Mouse (Mus musculus) forebrain, embryonic 14.5 days (tissue): ENCODE results near the gene Evi5l. TPM values are rescaled to one million over a fixed set of nuclear protein-coding genes. Genes with fewer than 3 reads are reported as not detected.

Experiments used
- ATAC-seq: fragments of 200-750 bp; cut with Nextera tagmentation; 2 replicates; pipeline ENCODE4 v1.8.0; 2017; ENCODE audit warnings: mild to moderate bottlenecking, moderate library complexity
- DNase-seq: peaks from one replicate; pipeline ENCODE4 v3.0.0-alpha.2; 2015; ENCODE audit warnings: low spot score
- H3K27ac ChIP-seq: fragments of 300-500 bp; sonication (generic); 2 replicates; pipeline ENCODE4 v1.5.1; 2014; ENCODE audit warnings: low read depth, mild to moderate bottlenecking, control low read depth, low read length, moderate library complexity
- H3K27me3 ChIP-seq: fragments of 300-500 bp; sonication (generic); replicated peaks from 2 replicates; pipeline ENCODE4 v1.6.1; 2014; ENCODE audit warnings: low read length, control low read depth, mixed read lengths; ENCODE audit not compliant: control insufficient read depth, insufficient read depth
- H3K36me3 ChIP-seq: fragments of 300-500 bp; sonication (generic); 2 replicates; pipeline ENCODE4 v1.6.1; 2014; ENCODE audit warnings: low read length, control low read depth; ENCODE audit not compliant: control insufficient read depth, insufficient read depth
- H3K4me1 ChIP-seq: fragments of 300-500 bp; sonication (generic); 2 replicates; pipeline ENCODE4 v1.6.1; 2014; ENCODE audit warnings: antibody characterized with exemption, low read length, control low read depth; ENCODE audit not compliant: control insufficient read depth, insufficient read depth
- H3K4me2 ChIP-seq: fragments of 300-500 bp; sonication (generic); 2 replicates; pipeline ENCODE4 v1.6.1; 2014; ENCODE audit warnings: mild to moderate bottlenecking, control low read depth, low read length
- H3K4me3 ChIP-seq: fragments of 300-500 bp; sonication (generic); 2 replicates; pipeline ENCODE4 v1.5.1; 2014; ENCODE audit warnings: low read depth, low read length, control low read depth
- H3K9ac ChIP-seq: fragments of 300-500 bp; sonication (generic); 2 replicates; pipeline ENCODE4 v1.6.1; 2014; ENCODE audit warnings: mild to moderate bottlenecking, low read length, control low read depth, moderate library complexity
- H3K9me3 ChIP-seq: fragments of 300-500 bp; sonication (generic); replicated peaks from 2 replicates; pipeline ENCODE4 v1.6.1; 2016; ENCODE audit warnings: low read length, control low read depth, mixed read lengths; ENCODE audit not compliant: control insufficient read depth
- WGBS: fragments of 180-500 bp; shearing (Covaris S2); extraction: QIAGEN DNeasy Blood & Tissue Kit; methylation state at CpG from one replicate; pipeline ENCODE4 v1.1.7; 2014; 5-methylcytosine and 5-hydroxymethylcytosine counted together
- polyA plus RNA-seq: library from polyadenylated mRNA; unstranded; fragments of >200 nt; fragmentation: Nextera tagmentation; extraction: Ambion mirVana; gene quantifications from 2 replicates; pipeline ENCODE4 v1.2.1, GENCODE M21; 2014

Gene Evi5l
- polyA plus RNA-seq, 1 experiment from 2014 or later = 45.9 TPM

DNA sequence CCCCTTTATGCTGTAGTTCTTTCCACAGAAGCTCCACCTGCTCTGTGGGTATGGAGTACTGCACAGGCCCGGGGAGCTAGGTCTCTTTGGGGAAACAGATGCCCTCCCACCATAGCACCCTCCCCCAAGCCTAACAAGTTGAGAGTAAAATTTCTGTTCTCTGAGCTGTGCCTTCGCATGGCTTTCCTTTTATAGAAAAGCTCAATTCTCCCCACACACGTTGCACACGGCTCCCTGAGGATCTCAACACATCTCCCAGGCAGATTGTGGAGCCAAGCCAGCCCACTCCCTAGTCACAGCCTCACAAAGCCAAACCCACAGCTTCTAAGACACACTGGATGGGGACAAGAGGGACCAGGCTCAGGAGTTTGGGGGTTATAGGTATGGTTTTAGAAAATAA is 90.5 kb downstream of the Evi5l start:
- Histone ChIP-seq H3K27me3 (no peaks in the 10 kb centered on the region), H3K4me1 (peaks cover 25% of the 10 kb centered on the region), H3K9ac (peak overlapping the region; percentile 96), H3K4me3 (peak overlapping the region; percentile 93), H3K4me2 (peak overlapping the region; percentile 74), H3K27ac (peak overlapping the region; percentile 97; the same call in 1 of the 2 replicates), H3K36me3 (peaks cover 55% of the 10 kb centered on the region), H3K9me3 (no peaks in the 10 kb centered on the region)
- WGBS = 48% methylated on average over 4 of the region's 4 CpGs
- DNase-seq = peak; percentile 46
- ATAC-seq = no peak

DNA sequence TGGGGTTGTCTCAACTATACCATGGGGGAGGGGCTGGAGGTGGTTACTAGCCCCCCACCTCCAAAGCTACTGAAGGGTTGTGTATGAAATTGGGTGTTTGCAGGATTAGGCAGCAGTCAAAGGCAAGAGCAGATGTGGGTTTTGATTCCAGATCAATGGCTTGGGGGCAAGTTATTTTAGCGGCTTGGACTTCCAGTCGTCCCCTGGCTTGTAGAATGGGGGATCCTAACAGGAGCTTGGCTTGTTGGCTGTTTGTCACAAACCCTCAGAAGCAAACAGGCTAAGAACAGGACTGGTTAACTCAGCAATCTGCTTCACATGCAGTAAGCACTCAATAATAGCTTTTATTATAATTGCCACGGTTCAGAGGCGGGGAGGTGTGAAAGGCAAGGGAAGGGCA is 91.0 kb downstream of the Evi5l start:
- peaks cover 60% of the 10 kb centered on the region for H3K36me3 ChIP-seq
- peaks cover 25% of the 10 kb centered on the region for H3K4me1 ChIP-seq
- whole genome bisulfite sequencing = 70% methylated on average over 4 of the region's 4 CpGs
- no peaks in the 10 kb centered on the region for H3K27me3 ChIP-seq
- peak overlapping the region; percentile 93 for H3K4me3 ChIP-seq
- peak overlapping the region; percentile 74 for H3K4me2 ChIP-seq
- no peak for ATAC-seq
- no peak for DNase-seq
- H3K27ac ChIP-seq = peak overlapping the region; percentile 97
- peak overlapping the region; percentile 96 for H3K9ac ChIP-seq
- H3K9me3 ChIP-seq = no peaks in the 10 kb centered on the region

DNA sequence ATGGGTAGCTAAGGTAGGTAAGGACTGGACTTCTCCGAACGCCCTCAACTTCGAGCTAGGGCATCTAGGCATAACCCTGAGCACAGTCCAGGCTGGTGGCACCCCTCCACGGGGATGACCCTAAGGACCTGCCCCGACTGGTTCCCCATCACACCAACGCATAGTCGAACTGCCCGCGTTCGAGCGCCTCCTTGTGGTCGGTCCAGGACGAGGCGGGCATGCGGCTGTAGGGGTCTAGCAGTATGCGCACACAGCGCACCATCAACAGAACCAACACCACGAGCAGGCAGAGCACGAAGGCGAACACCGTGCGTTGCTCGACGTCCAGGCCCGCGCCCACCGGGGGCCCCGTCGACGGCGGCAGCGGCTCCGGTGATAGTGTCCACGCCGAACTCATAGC is 91.9 kb downstream of the Evi5l start:
- ATAC-seq (peak; percentile 71), DNase-seq (peak; percentile 84)
- H3K27me3 ChIP-seq = no peaks in the 10 kb centered on the region
- H3K27ac ChIP-seq = peak overlapping the region; percentile 97
- 2% methylated on average over 35 of the region's 35 CpGs for WGBS
- peak overlapping the region; percentile 96 for H3K9ac ChIP-seq
- H3K4me3 ChIP-seq = peak overlapping the region; percentile 93
- peaks cover 25% of the 10 kb centered on the region for H3K4me1 ChIP-seq
- peak overlapping the region; percentile 74 for H3K4me2 ChIP-seq
- H3K36me3 ChIP-seq = peaks cover 68% of the 10 kb centered on the region
- H3K9me3 ChIP-seq = no peaks in the 10 kb centered on the region

DNA sequence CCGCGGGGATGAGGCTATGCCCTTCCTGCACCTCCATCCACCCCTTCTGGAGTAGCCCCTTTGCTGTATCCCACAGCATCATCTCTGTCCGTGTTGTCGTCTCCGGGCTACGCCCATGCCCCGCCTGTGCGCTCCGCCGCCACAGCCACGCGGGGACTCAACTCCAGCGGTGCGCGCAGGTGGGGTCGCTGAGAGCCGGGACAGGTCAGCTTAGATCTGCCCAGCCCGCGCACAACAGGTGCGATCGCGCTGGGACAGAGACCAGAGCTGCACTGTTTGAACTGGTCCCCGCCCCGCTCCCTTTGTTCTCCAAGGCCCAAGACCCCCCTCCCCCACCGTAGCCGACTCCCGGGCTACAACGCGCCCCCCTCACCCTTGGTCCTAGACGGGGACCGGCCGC is 92.3 kb downstream of the Evi5l start:
- peak overlapping the region; percentile 96 for H3K9ac ChIP-seq
- peak overlapping the region; percentile 93 for H3K4me3 ChIP-seq
- WGBS = under 1% methylated on average over 31 of the region's 32 CpGs
- peak overlapping the region; percentile 74 for H3K4me2 ChIP-seq
- H3K36me3 ChIP-seq = peaks cover 72% of the 10 kb centered on the region
- peak; percentile 75 for ATAC-seq
- H3K9me3 ChIP-seq = no peaks in the 10 kb centered on the region
- no peak for DNase-seq
- H3K4me1 ChIP-seq = peaks cover 25% of the 10 kb centered on the region
- H3K27me3 ChIP-seq = no peaks in the 10 kb centered on the region
- peak overlapping the region; percentile 97 for H3K27ac ChIP-seq

DNA sequence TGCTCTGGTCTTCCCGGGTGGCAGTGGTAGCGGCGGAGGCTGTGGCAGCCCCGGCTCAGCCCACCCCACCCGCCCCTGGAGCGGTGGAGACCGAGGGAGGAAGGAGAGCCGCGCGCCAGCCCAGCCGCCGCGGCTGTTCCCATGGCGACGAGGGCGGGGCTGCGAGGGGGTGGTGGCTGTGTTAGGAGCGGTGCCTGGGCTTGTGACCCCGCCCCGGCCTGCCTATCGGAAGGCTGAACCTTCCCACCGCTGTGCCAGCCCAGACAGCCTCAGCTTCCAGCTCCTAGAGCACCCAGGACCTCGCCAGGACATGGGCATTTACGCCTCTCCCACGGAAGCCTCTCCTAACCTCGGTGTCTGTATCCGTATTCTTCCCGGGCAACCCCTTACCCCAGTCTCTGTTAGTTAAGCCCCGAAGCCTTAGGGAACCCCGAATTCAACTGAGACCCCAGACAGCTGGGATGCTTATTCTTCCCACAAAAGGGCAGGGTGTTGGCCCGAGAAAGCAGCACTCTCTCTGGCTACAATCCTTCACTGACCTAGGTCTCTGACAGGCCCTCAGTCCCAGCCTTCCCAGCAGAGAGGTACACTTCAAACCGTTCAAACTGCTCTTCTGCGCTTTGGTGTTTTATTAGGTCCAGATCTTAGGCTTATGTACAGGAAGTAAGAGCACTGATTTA is 92.9 kb downstream of the Evi5l start, which contains the start of gene Ctxn1:
Gene Ctxn1, minus strand, starts transcription at position 150 of the 680 bp plus-strand sequence.
- Histone ChIP-seq H3K4me2 (peak within 1 kb of the TSS; percentile 74), H3K27ac (peak within 1 kb of the TSS; percentile 97), H3K4me1 (peaks cover 20% of the 10 kb centered on the region), H3K36me3 (peaks cover 78% of the 10 kb centered on the region), H3K27me3 (no peaks in the 10 kb centered on the region), H3K9me3 (no peaks in the 10 kb centered on the region), H3K4me3 (peak within 1 kb of the TSS; percentile 93), H3K9ac (peak within 1 kb of the TSS; percentile 96)
- ATAC-seq (peak; percentile 92), DNase-seq (peak; percentile 95)
- 7% methylated on average over 32 of the region's 33 CpGs for WGBS

DNA sequence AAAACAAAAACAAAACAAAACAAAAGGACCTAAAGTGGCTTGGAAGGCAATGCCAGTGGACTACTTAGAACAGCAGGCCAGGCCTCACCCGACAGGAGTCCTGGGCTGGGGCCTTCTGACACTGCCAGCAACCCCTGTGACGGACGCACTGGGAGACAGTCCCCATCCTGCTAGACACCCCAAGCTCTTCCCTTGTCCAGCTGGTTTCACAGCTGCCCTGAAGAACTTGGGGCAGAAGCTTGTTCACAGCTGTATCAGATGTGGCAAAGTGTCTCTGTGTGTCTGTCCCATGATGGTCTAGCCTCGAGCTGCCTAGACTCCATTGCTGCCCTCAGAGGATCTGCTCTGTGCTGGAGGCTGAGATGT is 93.4 kb downstream of the Evi5l start:
- peaks cover 18% of the 10 kb centered on the region for H3K4me1 ChIP-seq
- WGBS = 73% methylated on average over 4 of the region's 4 CpGs
- no peak overlapping the region for H3K4me3 ChIP-seq
- no peaks in the 10 kb centered on the region for H3K27me3 ChIP-seq
- H3K4me2 ChIP-seq = peak overlapping the region; percentile 74; the same call in 1 of the 2 replicates
- ATAC-seq (no peak), DNase-seq (no peak)
- peak overlapping the region; percentile 96; the same call in 1 of the 2 replicates for H3K9ac ChIP-seq
- no peaks in the 10 kb centered on the region for H3K9me3 ChIP-seq
- H3K27ac ChIP-seq = peak overlapping the region; percentile 97
- peaks cover 78% of the 10 kb centered on the region for H3K36me3 ChIP-seq

Other genes with a start within 250 kb of the Evi5l start
- gene Cd209b, start 239.7 kb upstream of the Evi5l start, polyA plus RNA-seq = not detected in 2 replicates
- 0.14 and 0.51 TPM in 2 replicates for gene Cd209c, start 211.8 kb upstream of the Evi5l start, polyA plus RNA-seq
- gene Cd209f, start 60.7 kb upstream of the Evi5l start, polyA plus RNA-seq = 0.25 and 0.51 TPM in 2 replicates
- gene Cd209g, start 32.5 kb upstream of the Evi5l start, polyA plus RNA-seq = not detected in 2 replicates
- 25.3 and 38.7 TPM in 2 replicates for gene Prr36, start 50.9 kb downstream of the Evi5l start, polyA plus RNA-seq
- gene Lrrc8e, start 60.3 kb downstream of the Evi5l start, polyA plus RNA-seq = not detected in 2 replicates
- 20.3 and 22.7 TPM in 2 replicates for gene Map2k7, start 72.2 kb downstream of the Evi5l start, polyA plus RNA-seq
- gene Gm49320, start 72.3 kb downstream of the Evi5l start, polyA plus RNA-seq = 0.51 TPM in 1 of 2 replicates, not detected in the other
- 2.1 and 2.8 TPM in 2 replicates for gene Tgfbr3l, start 81.6 kb downstream of the Evi5l start, polyA plus RNA-seq
- 59.9 and 81.8 TPM in 2 replicates for gene Snapc2, start 86.5 kb downstream of the Evi5l start, polyA plus RNA-seq
- 236 and 302 TPM in 2 replicates for gene Ctxn1, start 92.7 kb downstream of the Evi5l start, polyA plus RNA-seq
- gene Timm44, start 109.3 kb downstream of the Evi5l start, polyA plus RNA-seq = 49.9 and 51.3 TPM in 2 replicates
- gene Ccl25, start 158.6 kb downstream of the Evi5l start, polyA plus RNA-seq = 12.2 and 16.3 TPM in 2 replicates
- 134 and 153 TPM in 2 replicates for gene Elavl1, start 158.8 kb downstream of the Evi5l start, polyA plus RNA-seq